Mouse (Mus musculus): ENCODE results near the gene Phactr2. TPM values are rescaled to one million over a fixed set of nuclear protein-coding genes. Genes with fewer than 3 reads are reported as not detected.

Gene Phactr2
- polyA plus RNA-seq, 1 experiment from 2014 or later = 24.0 TPM

DNA sequence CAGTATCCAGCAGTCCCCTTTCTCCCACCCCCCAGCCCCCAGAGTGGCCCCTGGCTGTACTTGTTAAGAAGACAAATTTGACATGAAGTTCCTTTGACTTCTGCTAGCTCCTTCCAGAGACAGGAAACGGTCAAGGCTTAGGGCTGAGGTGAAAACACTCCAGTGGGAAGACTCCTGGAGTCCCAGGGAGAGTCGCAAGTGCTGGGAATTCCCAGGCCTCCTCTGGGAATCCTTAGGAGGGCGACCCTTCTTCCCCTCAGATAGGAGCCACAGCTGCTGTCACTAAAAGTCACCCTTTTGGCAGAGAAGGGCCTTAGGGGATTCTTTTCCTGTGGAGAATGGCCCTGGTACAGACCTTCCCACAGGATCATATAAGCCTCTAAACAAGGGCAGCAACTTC is 230.0 kb downstream of the Phactr2 start:
- Histone ChIP-seq H3K27ac (replicated peaks; ENCODE audit: low read depth, low read length) (no peak overlapping the region), H3K4me1 (ENCODE audit: control insufficient read depth, insufficient read depth, low read length) (no peaks in the 10 kb centered on the region), H3K9me3 (replicated peaks; ENCODE audit: control insufficient read depth, low read length) (no peaks in the 10 kb centered on the region), H3K4me2 (ENCODE audit: low read depth, low read length) (no peak overlapping the region), H3K27me3 (ENCODE audit: control insufficient read depth, insufficient read depth, low read length) (no peaks in the 10 kb centered on the region), H3K4me3 (ENCODE audit: low read depth, low read length) (no peak overlapping the region), H3K36me3 (replicated peaks; ENCODE audit: control insufficient read depth, insufficient read depth, low read depth, low read length) (no peaks in the 10 kb centered on the region), H3K9ac (replicated peaks; ENCODE audit: low read length) (no peak overlapping the region)
- 38% methylated on average over 3 of the region's 3 CpGs for WGBS
- DNase-seq (ENCODE audit: low spot score) = no peak
- ATAC-seq (replicated peaks; ENCODE audit: insufficient number of reproducible peaks, low FRiP score, low TSS enrichment, low read depth) = no peak

GRCm38 (mm10) chr10:13240431-13240830 is 233.8 kb downstream of the Phactr2 start:
- H3K9ac ChIP-seq (replicated peaks; ENCODE audit: low read length) = no peak overlapping the region
- no peaks in the 10 kb centered on the region for H3K27me3 ChIP-seq (ENCODE audit: control insufficient read depth, insufficient read depth, low read length)
- no peaks in the 10 kb centered on the region for H3K36me3 ChIP-seq (replicated peaks; ENCODE audit: control insufficient read depth, insufficient read depth, low read depth, low read length)
- H3K4me3 ChIP-seq (ENCODE audit: low read depth, low read length) = no peak overlapping the region
- H3K27ac ChIP-seq (replicated peaks; ENCODE audit: low read depth, low read length) = no peak overlapping the region
- no peaks in the 10 kb centered on the region for H3K4me1 ChIP-seq (ENCODE audit: control insufficient read depth, insufficient read depth, low read length)
- 78% methylated on average over 4 of the region's 4 CpGs for WGBS
- H3K9me3 ChIP-seq (replicated peaks; ENCODE audit: control insufficient read depth, low read length) = no peaks in the 10 kb centered on the region
- DNase-seq (ENCODE audit: low spot score) = no peak
- no peak overlapping the region for H3K4me2 ChIP-seq (ENCODE audit: low read depth, low read length)
- no peak for ATAC-seq (replicated peaks; ENCODE audit: insufficient number of reproducible peaks, low FRiP score, low TSS enrichment, low read depth)

GRCm38 (mm10) chr10:13238188-13238587 is 236.0 kb downstream of the Phactr2 start:
- 84% methylated on average over 4 of the region's 4 CpGs for WGBS
- Histone ChIP-seq H3K4me3 (ENCODE audit: low read depth, low read length) (no peak overlapping the region), H3K4me2 (ENCODE audit: low read depth, low read length) (no peak overlapping the region), H3K27me3 (ENCODE audit: control insufficient read depth, insufficient read depth, low read length) (no peaks in the 10 kb centered on the region), H3K36me3 (replicated peaks; ENCODE audit: control insufficient read depth, insufficient read depth, low read depth, low read length) (no peaks in the 10 kb centered on the region), H3K4me1 (ENCODE audit: control insufficient read depth, insufficient read depth, low read length) (no peaks in the 10 kb centered on the region), H3K9me3 (replicated peaks; ENCODE audit: control insufficient read depth, low read length) (no peaks in the 10 kb centered on the region), H3K27ac (replicated peaks; ENCODE audit: low read depth, low read length) (no peak overlapping the region), H3K9ac (replicated peaks; ENCODE audit: low read length) (no peak overlapping the region)
- ATAC-seq (replicated peaks; ENCODE audit: insufficient number of reproducible peaks, low FRiP score, low TSS enrichment, low read depth) (no peak), DNase-seq (ENCODE audit: low spot score) (no peak)

DNA sequence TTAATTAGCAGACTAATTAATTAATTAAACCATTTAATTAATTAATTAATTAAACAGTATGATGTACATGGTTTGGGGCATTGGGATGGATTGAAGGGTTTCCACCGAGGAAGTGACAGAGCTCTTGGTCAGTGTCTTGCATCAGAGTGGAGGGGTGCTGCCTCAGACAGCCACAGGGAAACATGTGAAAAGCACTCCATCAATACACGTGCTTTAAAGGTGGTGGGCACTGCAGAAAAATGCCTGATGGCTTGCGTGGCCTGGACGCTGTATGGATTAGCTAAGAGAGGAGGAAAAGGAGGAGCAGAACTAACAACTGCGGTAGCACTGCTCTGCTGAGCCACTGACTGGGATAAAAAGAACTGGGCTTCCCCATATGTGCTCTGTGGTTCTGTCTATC is 237.3 kb downstream of the Phactr2 start:
- ATAC-seq (replicated peaks; ENCODE audit: insufficient number of reproducible peaks, low FRiP score, low TSS enrichment, low read depth) (no peak), DNase-seq (ENCODE audit: low spot score) (no peak)
- H3K4me2 ChIP-seq (ENCODE audit: low read depth, low read length) = no peak overlapping the region
- no peaks in the 10 kb centered on the region for H3K9me3 ChIP-seq (replicated peaks; ENCODE audit: control insufficient read depth, low read length)
- H3K9ac ChIP-seq (replicated peaks; ENCODE audit: low read length) = no peak overlapping the region
- WGBS = 83% methylated on average over 5 of the region's 5 CpGs
- H3K27me3 ChIP-seq (ENCODE audit: control insufficient read depth, insufficient read depth, low read length) = no peaks in the 10 kb centered on the region
- no peak overlapping the region for H3K27ac ChIP-seq (replicated peaks; ENCODE audit: low read depth, low read length)
- H3K4me1 ChIP-seq (ENCODE audit: control insufficient read depth, insufficient read depth, low read length) = no peaks in the 10 kb centered on the region
- H3K36me3 ChIP-seq (replicated peaks; ENCODE audit: control insufficient read depth, insufficient read depth, low read depth, low read length) = no peaks in the 10 kb centered on the region
- H3K4me3 ChIP-seq (ENCODE audit: low read depth, low read length) = no peak overlapping the region

DNA sequence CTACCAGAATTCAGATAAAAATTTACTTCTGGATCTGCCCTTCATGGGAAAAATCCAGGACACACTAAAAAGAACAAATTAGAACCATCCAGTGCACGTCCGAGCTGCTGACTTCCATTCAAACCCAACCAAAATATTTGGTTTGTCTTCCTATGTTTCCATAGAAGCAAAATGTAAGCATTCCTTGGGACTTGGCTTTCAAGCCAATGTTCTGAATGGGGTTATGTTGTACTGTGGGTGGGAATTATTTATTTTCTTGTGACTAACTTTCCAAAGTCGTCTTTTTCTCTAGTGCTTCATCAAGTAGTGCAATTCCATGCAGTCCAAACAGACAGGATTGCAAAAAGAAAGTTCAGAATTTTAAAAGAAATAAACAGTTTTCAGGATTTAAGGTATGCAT is 239.7 kb downstream of the Phactr2 start:
- H3K27ac ChIP-seq (replicated peaks; ENCODE audit: low read depth, low read length) = no peak overlapping the region
- WGBS = 68% methylated on average over 3 of the region's 3 CpGs
- H3K4me3 ChIP-seq (ENCODE audit: low read depth, low read length) = no peak overlapping the region
- H3K4me2 ChIP-seq (ENCODE audit: low read depth, low read length) = no peak overlapping the region
- ATAC-seq (replicated peaks; ENCODE audit: insufficient number of reproducible peaks, low FRiP score, low TSS enrichment, low read depth) (no peak), DNase-seq (ENCODE audit: low spot score) (no peak)
- no peaks in the 10 kb centered on the region for H3K36me3 ChIP-seq (replicated peaks; ENCODE audit: control insufficient read depth, insufficient read depth, low read depth, low read length)
- H3K9ac ChIP-seq (replicated peaks; ENCODE audit: low read length) = no peak overlapping the region
- no peaks in the 10 kb centered on the region for H3K4me1 ChIP-seq (ENCODE audit: control insufficient read depth, insufficient read depth, low read length)
- H3K27me3 ChIP-seq (ENCODE audit: control insufficient read depth, insufficient read depth, low read length) = no peaks in the 10 kb centered on the region
- H3K9me3 ChIP-seq (replicated peaks; ENCODE audit: control insufficient read depth, low read length) = no peaks in the 10 kb centered on the region

- H3K9me3 ChIP-seq (replicated peaks; ENCODE audit: control insufficient read depth, low read length) = no peaks in the 10 kb centered on the region
- H3K4me2 ChIP-seq (ENCODE audit: low read depth, low read length) = no peak overlapping the region
- H3K27me3 ChIP-seq (ENCODE audit: control insufficient read depth, insufficient read depth, low read length) = no peaks in the 10 kb centered on the region
- no peaks in the 10 kb centered on the region for H3K36me3 ChIP-seq (replicated peaks; ENCODE audit: control insufficient read depth, insufficient read depth, low read depth, low read length)
- WGBS = 88% methylated on average over 10 of the region's 10 CpGs
- H3K27ac ChIP-seq (replicated peaks; ENCODE audit: low read depth, low read length) = no peak overlapping the region
- H3K9ac ChIP-seq (replicated peaks; ENCODE audit: low read length) = no peak overlapping the region
- H3K4me3 ChIP-seq (ENCODE audit: low read depth, low read length) = no peak overlapping the region
- no peak for ATAC-seq (replicated peaks; ENCODE audit: insufficient number of reproducible peaks, low FRiP score, low TSS enrichment, low read depth)
- H3K4me1 ChIP-seq (ENCODE audit: control insufficient read depth, insufficient read depth, low read length) = no peaks in the 10 kb centered on the region
- no peak for DNase-seq (ENCODE audit: low spot score)
Observed at GRCm38 (mm10) chr10:13233941-13234340, 240.3 kb downstream of the Phactr2 start.

- no peak overlapping the region for H3K9ac ChIP-seq (replicated peaks; ENCODE audit: low read length)
- no peak for ATAC-seq (replicated peaks; ENCODE audit: insufficient number of reproducible peaks, low FRiP score, low TSS enrichment, low read depth)
- H3K36me3 ChIP-seq (replicated peaks; ENCODE audit: control insufficient read depth, insufficient read depth, low read depth, low read length) = no peaks in the 10 kb centered on the region
- no peak overlapping the region for H3K27ac ChIP-seq (replicated peaks; ENCODE audit: low read depth, low read length)
- 67% methylated on average over 2 of the region's 2 CpGs for WGBS
- H3K27me3 ChIP-seq (ENCODE audit: control insufficient read depth, insufficient read depth, low read length) = no peaks in the 10 kb centered on the region
- no peaks in the 10 kb centered on the region for H3K4me1 ChIP-seq (ENCODE audit: control insufficient read depth, insufficient read depth, low read length)
- no peak for DNase-seq (ENCODE audit: low spot score)
- no peak overlapping the region for H3K4me3 ChIP-seq (ENCODE audit: low read depth, low read length)
- no peaks in the 10 kb centered on the region for H3K9me3 ChIP-seq (replicated peaks; ENCODE audit: control insufficient read depth, low read length)
- no peak overlapping the region for H3K4me2 ChIP-seq (ENCODE audit: low read depth, low read length)
Observed at GRCm38 (mm10) chr10:13233143-13233622, 241.0 kb downstream of the Phactr2 start.

GRCm38 (mm10) chr10:13232443-13233142 is 241.6 kb downstream of the Phactr2 start:
- DNase-seq (ENCODE audit: low spot score) (no peak), ATAC-seq (replicated peaks; ENCODE audit: insufficient number of reproducible peaks, low FRiP score, low TSS enrichment, low read depth) (no peak)
- H3K4me1 ChIP-seq (ENCODE audit: control insufficient read depth, insufficient read depth, low read length) = no peaks in the 10 kb centered on the region
- H3K27me3 ChIP-seq (ENCODE audit: control insufficient read depth, insufficient read depth, low read length) = no peaks in the 10 kb centered on the region
- H3K36me3 ChIP-seq (replicated peaks; ENCODE audit: control insufficient read depth, insufficient read depth, low read depth, low read length) = no peaks in the 10 kb centered on the region
- H3K27ac ChIP-seq (replicated peaks; ENCODE audit: low read depth, low read length) = no peak overlapping the region
- no peak overlapping the region for H3K4me2 ChIP-seq (ENCODE audit: low read depth, low read length)
- WGBS = 61% methylated on average over 9 of the region's 9 CpGs
- H3K4me3 ChIP-seq (ENCODE audit: low read depth, low read length) = no peak overlapping the region
- H3K9ac ChIP-seq (replicated peaks; ENCODE audit: low read length) = no peak overlapping the region
- no peaks in the 10 kb centered on the region for H3K9me3 ChIP-seq (replicated peaks; ENCODE audit: control insufficient read depth, low read length)
